ENCODE assay signal across 26 mouse cellular contexts in the genomic region with DNA sequence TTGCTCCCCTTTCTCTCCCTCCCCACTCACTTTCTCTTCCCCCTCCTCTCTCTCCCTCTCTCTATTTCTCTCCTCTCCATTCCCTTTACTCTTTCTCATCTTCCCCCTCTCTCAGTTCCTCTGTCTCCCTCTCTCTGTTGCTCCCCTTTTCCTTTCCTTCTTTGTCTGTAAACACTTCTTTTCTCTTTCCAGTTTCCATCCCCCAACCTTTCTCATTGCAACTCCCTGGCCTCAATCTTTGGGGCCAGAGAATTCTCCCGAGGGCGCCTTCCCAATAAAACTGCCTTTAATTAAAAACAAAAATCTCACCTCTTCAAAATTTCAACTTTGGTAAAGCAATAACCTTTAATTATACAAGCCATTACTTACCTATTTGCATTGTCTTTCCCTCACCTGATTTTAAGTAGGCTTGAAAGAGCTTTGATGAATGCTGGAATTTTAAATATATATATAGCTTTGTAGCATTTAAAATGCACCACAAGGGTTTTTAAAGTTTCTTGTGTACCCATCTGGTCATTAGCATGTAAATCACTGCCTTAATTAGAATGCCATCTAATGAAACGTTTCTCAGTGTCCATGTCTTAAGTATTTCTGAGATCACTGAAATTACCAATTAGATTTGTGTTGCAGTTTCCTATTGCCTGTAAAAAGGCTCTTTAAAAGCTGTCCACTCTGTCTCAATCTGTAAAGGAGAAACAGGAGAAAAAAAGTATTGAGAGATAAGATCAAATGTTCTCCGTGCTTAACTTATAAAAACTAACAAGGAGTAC.
"Had no signal": no experiment of that assay in that cellular context is flagged by ENCODE, and none has a peak within 500 bp of the region (broad histone marks: within the 10 kb centered on the region; RNA-seq: fewer than 3 reads in every experiment).

No protein-coding gene starts in this region.

- ATAC-seq: hindbrain, postnatal 0 days; intestine, embryonic 16.5 days had no signal

- H3K9ac ChIP-seq: heart, embryonic 13.5 days; heart, embryonic 15.5 days; hindbrain, embryonic 13.5 days; hindbrain, embryonic 15.5 days; kidney, embryonic 15.5 days; limb, embryonic 13.5 days; limb, embryonic 15.5 days; liver, embryonic 13.5 days had no signal

- H3K27me3 ChIP-seq: heart, embryonic 13.5 days; heart, embryonic 15.5 days; hindbrain, embryonic 13.5 days; hindbrain, embryonic 15.5 days; kidney, embryonic 15.5 days; limb, embryonic 13.5 days; limb, embryonic 15.5 days; liver, embryonic 13.5 days had no signal

- H3K4me3 ChIP-seq: gastrocnemius, adult 2 months; heart, adult 2 months; heart, embryonic 13.5 days; heart, embryonic 15.5 days; hindbrain, embryonic 13.5 days; hindbrain, embryonic 15.5 days; kidney, embryonic 15.5 days; limb, embryonic 13.5 days; limb, embryonic 15.5 days; liver, embryonic 13.5 days had no signal

- DNase-seq: gastrocnemius, adult 2 months; gastrocnemius, postnatal 10 days; gastrocnemius, postnatal 25 days; heart, adult 2 months; heart, postnatal 14 days; heart, postnatal 36 days; kidney, adult 11 months; kidney, adult 2 months; kidney, adult 9 months; kidney, postnatal 14 days; kidney, postnatal 36 days; layer of hippocampus, adult 9-11 months; layer of hippocampus, postnatal 36 days; left cerebral cortex, postnatal 4 days; liver, embryonic 13.5 days had no signal

- H3K4me2 ChIP-seq: heart, embryonic 11.5 days; heart, embryonic 13.5 days; heart, embryonic 15.5 days; hindbrain, embryonic 13.5 days; hindbrain, embryonic 15.5 days; kidney, embryonic 15.5 days; limb, embryonic 13.5 days; limb, embryonic 15.5 days; liver, embryonic 13.5 days had no signal

- H3K4me1 ChIP-seq: heart, embryonic 13.5 days; heart, embryonic 15.5 days; hindbrain, embryonic 15.5 days; kidney, embryonic 15.5 days; limb, embryonic 13.5 days; limb, embryonic 15.5 days; liver, embryonic 13.5 days had no signal

- H3K9me3 ChIP-seq: heart, embryonic 13.5 days; heart, embryonic 15.5 days; hindbrain, embryonic 13.5 days; hindbrain, embryonic 15.5 days; kidney, embryonic 15.5 days; limb, embryonic 13.5 days; limb, embryonic 15.5 days; liver, embryonic 13.5 days had no signal

- H3K27ac ChIP-seq: gastrocnemius, adult 2 months; heart, adult 2 months; heart, embryonic 13.5 days; heart, embryonic 15.5 days; hindbrain, embryonic 13.5 days; hindbrain, embryonic 15.5 days; hindbrain, postnatal 0 days; kidney, embryonic 15.5 days; kidney, postnatal 0 days; limb, embryonic 13.5 days; limb, embryonic 15.5 days; liver, embryonic 13.5 days had no signal

- H3K36me3 ChIP-seq: heart, embryonic 13.5 days; heart, embryonic 15.5 days; hindbrain, embryonic 13.5 days; hindbrain, embryonic 15.5 days; kidney, embryonic 15.5 days; limb, embryonic 13.5 days; limb, embryonic 15.5 days; liver, embryonic 13.5 days had no signal
